Mouse (Mus musculus) cerebellum, adult 11 months (tissue): Measurements from ENCODE around the gene Ltb4r2.

Source experiments
- DNase-seq: peaks from one replicate; pipeline ENCODE4 v3.0.0; 2022

Ltb4r2 gene

DNA sequence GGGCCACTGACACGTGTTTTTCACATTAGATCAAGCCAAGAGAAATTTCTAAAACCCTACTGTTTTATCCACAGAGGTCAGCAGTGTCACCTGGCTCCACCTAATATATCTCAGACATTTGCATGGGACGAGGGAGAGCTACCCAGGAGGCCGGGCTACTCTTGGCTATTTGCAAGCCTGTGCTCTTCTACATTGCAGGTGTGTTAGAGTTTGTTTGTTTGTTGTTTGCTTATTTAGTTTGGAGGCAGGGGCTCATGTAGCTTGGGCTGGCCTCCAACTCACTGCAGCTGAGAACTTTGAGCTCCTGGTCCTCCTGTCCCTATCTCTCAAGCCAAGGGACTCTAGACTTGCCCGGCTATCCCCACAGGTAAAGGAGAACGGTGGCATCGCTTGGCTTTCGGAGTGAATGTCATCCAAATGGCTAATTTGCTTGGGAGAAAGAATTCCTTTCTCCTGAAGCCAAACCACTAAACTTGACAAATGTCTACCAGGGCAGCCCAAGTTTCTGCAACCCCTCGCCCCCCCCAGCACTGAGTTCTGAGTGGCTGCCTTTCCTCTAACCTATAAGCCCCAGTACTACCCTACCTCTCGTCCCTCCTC is 21.2 kb downstream of the Ltb4r2 start:
- DNase-seq, result no peak

DNA sequence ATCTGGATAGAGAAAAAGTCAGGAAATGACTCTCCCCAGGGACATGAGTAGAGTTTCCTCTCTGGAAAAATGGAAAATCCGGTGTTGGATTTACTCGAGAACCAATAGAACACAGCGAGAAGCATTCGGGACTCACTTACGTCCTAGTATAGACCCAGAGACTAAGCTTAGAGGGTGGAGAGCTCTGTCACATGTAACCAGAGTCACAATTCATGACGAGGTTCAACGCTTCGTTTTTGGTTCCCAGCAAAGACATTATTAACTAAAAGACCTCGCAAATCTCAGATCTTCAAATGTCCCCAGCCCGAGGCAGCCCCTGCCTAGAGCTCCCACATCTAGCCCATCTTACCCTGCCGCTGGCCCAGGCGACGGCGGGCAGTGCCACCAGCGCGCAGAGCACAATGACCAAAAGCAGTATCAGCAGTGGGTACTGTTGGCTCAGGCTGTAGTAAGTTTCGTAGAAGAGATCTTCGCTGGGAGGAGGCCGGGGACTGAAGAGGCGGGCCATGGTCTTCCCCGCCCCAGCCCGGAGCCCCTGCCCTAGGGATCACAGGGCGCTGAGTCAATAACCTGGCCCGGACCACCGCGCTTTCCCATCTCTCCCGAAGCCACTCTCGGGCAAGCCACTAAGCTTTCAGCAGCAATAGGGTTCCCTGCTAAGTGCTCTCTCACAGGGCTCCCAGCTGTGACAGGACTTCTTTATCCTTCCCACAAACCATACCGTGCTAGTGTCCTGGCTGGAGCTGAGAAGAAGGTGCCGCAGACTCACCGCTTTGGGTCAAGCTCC is 22.1 kb downstream of the Ltb4r2 start:
- no peak for DNase-seq

DNA sequence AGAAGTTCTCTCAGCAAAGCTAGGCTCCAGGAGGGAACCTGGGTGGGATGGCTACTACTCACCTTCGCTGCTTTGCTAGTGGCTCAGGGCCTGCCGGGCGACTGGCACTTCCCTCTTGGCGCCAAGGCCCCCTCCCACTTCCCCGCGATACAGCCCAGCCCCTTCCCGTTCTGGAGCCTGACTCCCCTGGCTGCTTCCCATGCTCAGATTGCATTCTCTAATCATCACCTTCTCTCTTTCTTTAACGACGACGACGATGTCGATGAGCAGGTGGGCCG is 22.7 kb downstream of the Ltb4r2 start, which contains the start of gene Adcy4:
Gene Adcy4 (minus strand): TSS at position 138 of the 278 bp plus-strand sequence.
- no peak for DNase-seq

DNA sequence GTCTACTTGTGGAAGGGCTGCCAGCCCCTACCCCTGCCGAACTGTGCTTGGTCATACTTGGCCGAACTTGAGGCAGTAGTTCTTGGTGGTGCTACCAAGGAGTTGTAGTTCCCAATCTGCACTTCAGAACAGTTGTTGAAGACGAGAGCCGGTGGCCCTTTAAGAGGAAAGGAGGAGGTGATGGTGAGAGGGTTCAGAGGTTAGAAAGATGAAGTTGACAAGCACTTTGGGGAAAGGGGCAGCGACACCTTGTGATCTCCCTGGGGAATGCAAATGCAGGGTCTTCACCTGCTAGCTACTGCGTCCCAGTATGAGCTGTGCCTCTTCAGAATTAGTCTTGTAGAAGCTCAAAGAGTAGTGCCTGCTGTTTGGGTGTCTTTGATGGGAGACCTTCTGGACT is 24.0 kb downstream of the Ltb4r2 start:
- DNase-seq, result no peak

DNA sequence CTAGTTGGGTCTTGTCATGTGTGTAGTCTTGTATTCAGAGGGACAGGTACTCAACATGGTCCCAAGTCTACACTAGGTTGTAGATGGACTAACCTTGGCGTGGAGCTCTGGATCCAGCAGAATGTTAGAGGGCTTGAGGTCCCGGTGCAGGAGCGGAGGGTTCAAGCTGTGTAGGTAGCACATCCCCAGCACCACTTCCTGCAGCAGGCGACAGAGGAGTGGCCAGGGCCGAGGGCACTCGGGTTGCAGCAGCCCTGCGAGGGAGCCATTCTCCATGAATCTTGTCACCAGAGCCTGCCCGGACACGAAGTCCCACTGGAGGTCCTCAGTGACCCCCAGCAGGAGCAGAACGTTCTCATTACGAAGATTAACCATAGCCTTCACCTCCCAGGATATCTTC is 26.5 kb downstream of the Ltb4r2 start:
- no peak for DNase-seq

DNA sequence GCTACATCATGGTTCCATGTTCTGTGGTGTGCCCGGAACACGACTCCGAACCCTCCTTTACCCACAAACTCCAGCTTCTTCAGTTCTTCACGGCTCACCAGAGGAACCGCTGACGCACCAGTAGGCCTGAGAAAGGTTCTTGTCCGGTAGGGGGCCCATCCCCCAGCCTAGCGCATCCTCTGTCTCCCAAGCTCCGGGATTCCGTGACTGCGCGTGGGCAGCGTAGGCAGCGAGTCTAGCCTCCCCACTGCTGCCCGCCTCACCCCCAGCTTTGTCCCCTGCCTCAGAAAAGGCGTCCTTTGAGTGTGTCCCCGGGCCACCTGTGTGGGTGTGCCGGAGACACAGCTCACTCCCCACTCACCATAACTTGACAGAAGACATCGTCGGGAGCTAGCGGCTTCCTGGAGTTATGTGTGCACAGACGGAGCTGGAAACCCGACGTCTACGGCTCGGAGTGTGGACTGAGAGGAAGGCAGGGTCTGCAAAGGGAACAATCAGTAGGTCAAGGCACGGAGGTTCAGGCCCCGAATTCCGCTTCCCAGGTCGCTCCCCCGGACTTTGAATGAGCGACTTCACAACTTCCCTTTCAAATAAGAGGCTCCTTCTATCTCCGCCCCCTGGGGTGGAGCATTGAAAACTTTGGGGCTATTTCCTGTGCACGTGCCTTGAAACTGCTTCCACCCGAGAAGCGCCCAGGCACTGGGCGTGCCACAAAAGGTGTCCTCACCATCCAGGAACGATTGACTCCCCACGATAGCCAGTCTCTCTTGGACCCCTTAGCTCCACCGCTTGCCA is 27.2 kb downstream of the Ltb4r2 start, which contains the start of gene Ripk3:
Gene Ripk3 (minus strand): TSS at position 610 of the 795 bp plus-strand sequence.
- DNase-seq, result no peak

DNA sequence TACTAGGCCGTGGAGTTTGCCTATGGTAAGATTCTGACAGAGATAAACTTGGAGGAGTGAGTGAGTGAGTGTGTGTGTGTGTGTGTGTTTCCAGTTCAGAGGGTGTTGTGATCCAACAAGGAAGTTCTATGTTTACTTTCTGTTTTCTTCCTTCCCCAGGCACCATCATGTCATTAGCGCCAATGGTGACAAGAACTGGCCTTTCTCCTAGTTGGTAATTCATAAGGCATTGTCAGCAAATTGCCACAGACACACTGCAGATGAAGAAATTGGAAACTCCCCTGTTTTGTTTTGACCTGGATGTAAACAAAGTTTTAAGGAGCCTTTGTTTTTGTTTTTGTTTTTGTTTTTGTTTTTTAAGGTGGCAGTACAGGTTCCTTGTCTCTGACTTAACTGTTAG is 32.2 kb downstream of the Ltb4r2 start:
- DNase-seq, result no peak

DNA sequence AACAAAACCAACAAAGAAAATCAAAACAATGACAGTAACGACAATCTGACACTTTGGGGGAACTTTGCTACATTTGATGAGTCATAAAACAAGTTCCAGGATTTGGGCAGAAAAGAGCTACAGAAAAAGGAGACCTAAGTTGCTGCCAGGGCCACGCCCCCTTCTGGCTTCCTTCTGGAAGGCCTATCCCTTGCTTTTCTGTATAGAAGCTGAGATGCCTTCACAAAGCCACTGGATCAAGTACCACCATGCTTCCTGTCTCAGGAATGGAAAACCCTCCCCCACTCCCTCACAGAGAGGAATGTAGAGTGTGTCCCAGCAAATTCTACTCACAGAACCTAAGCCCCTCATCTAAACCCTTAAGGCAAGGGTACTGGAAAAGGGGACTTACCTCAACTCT is 32.7 kb downstream of the Ltb4r2 start:
- DNase-seq, result no peak

DNA sequence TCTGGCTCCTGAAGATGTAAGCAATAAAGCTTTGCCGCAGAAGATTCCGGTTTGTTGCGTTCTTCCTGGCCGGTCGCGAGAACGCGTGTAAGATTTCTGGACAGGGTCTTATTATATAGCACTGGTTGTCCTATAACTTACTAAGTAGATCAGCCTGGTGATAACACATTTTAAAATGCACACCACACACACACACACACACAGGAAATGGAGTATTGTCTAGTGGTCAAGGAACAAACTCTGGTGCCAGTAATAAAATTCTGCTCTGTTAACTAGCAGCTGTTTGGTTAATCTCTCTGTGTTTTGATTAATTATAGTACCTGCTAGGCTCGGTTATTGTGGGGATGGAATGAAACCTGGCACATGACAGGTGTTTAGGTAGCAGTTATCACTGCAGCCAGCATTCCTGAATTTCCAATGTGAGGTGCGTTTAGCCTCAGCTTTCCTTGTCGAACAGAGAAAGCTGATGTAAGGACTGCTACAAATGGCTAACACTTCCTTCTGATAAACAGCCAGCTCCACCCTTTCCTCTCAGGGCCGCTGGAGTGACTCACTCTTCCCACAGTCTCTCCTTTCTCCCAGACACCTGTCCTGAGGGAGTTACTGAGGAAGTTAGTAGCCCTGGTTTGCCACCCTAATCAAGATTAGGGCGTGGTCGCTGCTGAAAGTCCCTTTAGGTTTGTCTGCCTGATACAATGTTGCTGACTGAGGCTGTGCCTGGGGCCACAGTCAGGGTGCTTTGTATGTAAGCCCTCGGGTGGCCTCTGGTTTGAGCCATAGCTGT is 34.3 kb downstream of the Ltb4r2 start:
- DNase-seq, result no peak
